Mouse (Mus musculus): ENCODE results near the gene Itm2b.

Gene Itm2b

GRCm38 (mm10) chr14:73394263-73395006, 9.3 kb upstream of the Itm2b start:
- DNase-seq = no peak

GRCm38 (mm10) chr14:73391457-73391856, 6.4 kb upstream of the Itm2b start:
- no peak for DNase-seq

GRCm38 (mm10) chr14:73390196-73390595, 5.1 kb upstream of the Itm2b start:
- no peak for DNase-seq

GRCm38 (mm10) chr14:73389059-73389458, 4.0 kb upstream of the Itm2b start:
- DNase-seq = no peak

GRCm38 (mm10) chr14:73388546-73388945, 3.5 kb upstream of the Itm2b start:
- peak; percentile 82 for DNase-seq

GRCm38 (mm10) chr14:73386493-73386892, 1.4 kb upstream of the Itm2b start:
- DNase-seq = no peak

- DNase-seq = no peak
These were observed 758 bp upstream of the Itm2b start for GRCm38 (mm10) chr14:73385720-73386374.

- no peak for DNase-seq
These were observed 560 bp downstream of the Itm2b start for GRCm38 (mm10) chr14:73384546-73384912.

GRCm38 (mm10) chr14:73383746-73384145, 1.3 kb downstream of the Itm2b start:
- DNase-seq = no peak

- peak; percentile 82 for DNase-seq
These were observed 2.4 kb downstream of the Itm2b start for GRCm38 (mm10) chr14:73382699-73383098.

GRCm38 (mm10) chr14:73381559-73381958, 3.5 kb downstream of the Itm2b start:
- no peak for DNase-seq

- DNase-seq = no peak
These were observed 7.3 kb downstream of the Itm2b start for GRCm38 (mm10) chr14:73377804-73378203.

- DNase-seq = no peak
These were observed 8.2 kb downstream of the Itm2b start for GRCm38 (mm10) chr14:73376920-73377319.

GRCm38 (mm10) chr14:73375903-73376302, 9.2 kb downstream of the Itm2b start:
- no peak for DNase-seq

GRCm38 (mm10) chr14:73375445-73375844, 9.6 kb downstream of the Itm2b start:
- DNase-seq = no peak

- peak; percentile 92 for DNase-seq
These were observed 10.7 kb downstream of the Itm2b start for GRCm38 (mm10) chr14:73374315-73374890.

GRCm38 (mm10) chr14:73373606-73374005, 11.5 kb downstream of the Itm2b start:
- no peak for DNase-seq

- no peak for DNase-seq
These were observed 12.1 kb downstream of the Itm2b start for GRCm38 (mm10) chr14:73372990-73373389.

- DNase-seq = no peak
These were observed 13.5 kb downstream of the Itm2b start for GRCm38 (mm10) chr14:73371577-73371976.

- DNase-seq = peak; percentile 67
These were observed 14.3 kb downstream of the Itm2b start for GRCm38 (mm10) chr14:73370695-73371372.

GRCm38 (mm10) chr14:73370078-73370670, 14.9 kb downstream of the Itm2b start:
- no peak for DNase-seq

GRCm38 (mm10) chr14:73369634-73370033, 15.5 kb downstream of the Itm2b start:
- DNase-seq = no peak

- DNase-seq = no peak
These were observed 16.1 kb downstream of the Itm2b start for GRCm38 (mm10) chr14:73368966-73369365.

All from kidney, adult 11 months (tissue).